Mouse (Mus musculus) midbrain, embryonic 15.5 days (tissue): ENCODE results near the gene Ceacam19. TPM values are rescaled to one million over a fixed set of nuclear protein-coding genes. Genes with fewer than 3 reads are reported as not detected.

Source experiments
- ATAC-seq: fragments of 200-750 bp; cut with Nextera tagmentation; replicated peaks from 2 replicates; pipeline ENCODE4 v1.8.0; 2017; ENCODE audit warnings: moderate TSS enrichment
- H3K27ac ChIP-seq: fragments of 300-500 bp; sonication (generic); 2 replicates; pipeline ENCODE4 v1.5.1; 2015; ENCODE audit warnings: mild to moderate bottlenecking, inconsistent platforms
- H3K27me3 ChIP-seq: fragments of 300-500 bp; sonication (generic); replicated peaks from 2 replicates; pipeline ENCODE4 v1.6.1; 2015; ENCODE audit warnings: inconsistent platforms
- H3K36me3 ChIP-seq: fragments of 300-500 bp; sonication (generic); replicated peaks from 2 replicates; pipeline ENCODE4 v1.6.1; 2015; ENCODE audit warnings: inconsistent platforms
- H3K4me1 ChIP-seq: fragments of 300-500 bp; sonication (generic); 2 replicates; pipeline ENCODE4 v1.6.1; 2015; ENCODE audit warnings: inconsistent platforms
- H3K4me2 ChIP-seq: fragments of 300-500 bp; sonication (generic); 2 replicates; pipeline ENCODE4 v1.6.1; 2015; ENCODE audit warnings: inconsistent platforms, mild to moderate bottlenecking, moderate library complexity
- H3K4me3 ChIP-seq: fragments of 300-500 bp; sonication (generic); 2 replicates; pipeline ENCODE4 v1.5.1; 2015; ENCODE audit warnings: mild to moderate bottlenecking, inconsistent platforms
- H3K9ac ChIP-seq: fragments of 300-500 bp; sonication (generic); 2 replicates; pipeline ENCODE4 v1.6.1; 2015; ENCODE audit warnings: mild to moderate bottlenecking, inconsistent platforms
- H3K9me3 ChIP-seq: fragments of 300-500 bp; sonication (generic); 2 replicates; pipeline ENCODE4 v1.6.1; 2016; ENCODE audit warnings: inconsistent platforms
- WGBS: fragments of 180-500 bp; shearing (Covaris S2); methylation state at CpG from one replicate; pipeline ENCODE4 v1.1.7; 2015; ENCODE audit warnings: mixed read lengths; 5-methylcytosine and 5-hydroxymethylcytosine counted together
- polyA plus RNA-seq: library from polyadenylated mRNA; unstranded; fragments of >200 nt; fragmentation: Nextera tagmentation; extraction: Ambion mirVana; gene quantifications from 2 replicates; pipeline ENCODE4 v1.2.1, GENCODE M21; 2015

Gene Ceacam19
- polyA plus RNA-seq, 1 experiment from 2014 or later, result not detected

- Histone ChIP-seq H3K9me3 (no peaks in the 10 kb centered on the region), H3K4me3 (no peak overlapping the region), H3K9ac (no peak overlapping the region), H3K36me3 (no peaks in the 10 kb centered on the region), H3K27me3 (no peaks in the 10 kb centered on the region), H3K4me2 (no peak overlapping the region), H3K4me1 (no peaks in the 10 kb centered on the region), H3K27ac (no peak overlapping the region)
- WGBS, result 47% methylated on average over 5 of the region's 5 CpGs
- ATAC-seq, result no peak
Measured at GRCm38 (mm10) chr7:19871943-19872601, 15.7 kb downstream of the Ceacam19 start.

- Histone ChIP-seq H3K4me1 (no peaks in the 10 kb centered on the region), H3K9ac (no peak overlapping the region), H3K4me3 (no peak overlapping the region), H3K36me3 (no peaks in the 10 kb centered on the region), H3K27me3 (no peaks in the 10 kb centered on the region), H3K27ac (no peak overlapping the region), H3K9me3 (no peaks in the 10 kb centered on the region), H3K4me2 (no peak overlapping the region)
- 72% methylated on average over 10 of the region's 10 CpGs for WGBS
- no peak for ATAC-seq
Measured at GRCm38 (mm10) chr7:19871137-19871621, 16.6 kb downstream of the Ceacam19 start.

- H3K9ac ChIP-seq, result no peak overlapping the region
- no peaks in the 10 kb centered on the region for H3K9me3 ChIP-seq
- no peak overlapping the region for H3K4me3 ChIP-seq
- no peak overlapping the region for H3K4me2 ChIP-seq
- H3K36me3 ChIP-seq, result no peaks in the 10 kb centered on the region
- whole genome bisulfite sequencing, result 90% methylated on average over 16 of the region's 16 CpGs
- ATAC-seq, result no peak
- H3K27me3 ChIP-seq, result no peaks in the 10 kb centered on the region
- no peak overlapping the region for H3K27ac ChIP-seq
- H3K4me1 ChIP-seq, result no peaks in the 10 kb centered on the region
Measured at GRCm38 (mm10) chr7:19867751-19868399, 19.9 kb downstream of the Ceacam19 start.

GRCm38 (mm10) chr7:19866490-19866889, 21.3 kb downstream of the Ceacam19 start:
- 91% methylated on average over 6 of the region's 6 CpGs for WGBS
- Histone ChIP-seq H3K27me3 (no peaks in the 10 kb centered on the region), H3K4me2 (no peak overlapping the region), H3K36me3 (no peaks in the 10 kb centered on the region), H3K9ac (no peak overlapping the region), H3K4me3 (no peak overlapping the region), H3K9me3 (no peaks in the 10 kb centered on the region), H3K27ac (no peak overlapping the region), H3K4me1 (no peaks in the 10 kb centered on the region)
- ATAC-seq, result no peak

GRCm38 (mm10) chr7:19865246-19866036, 22.3 kb downstream of the Ceacam19 start:
- Histone ChIP-seq H3K27ac (no peak overlapping the region), H3K4me1 (no peaks in the 10 kb centered on the region), H3K4me2 (no peak overlapping the region), H3K9ac (no peak overlapping the region), H3K4me3 (no peak overlapping the region), H3K9me3 (no peaks in the 10 kb centered on the region), H3K27me3 (no peaks in the 10 kb centered on the region), H3K36me3 (no peaks in the 10 kb centered on the region)
- WGBS, result 81% methylated on average over 8 of the region's 8 CpGs
- no peak for ATAC-seq

GRCm38 (mm10) chr7:19864241-19864640, 23.5 kb downstream of the Ceacam19 start:
- Histone ChIP-seq H3K4me3 (no peak overlapping the region), H3K9ac (no peak overlapping the region), H3K9me3 (no peaks in the 10 kb centered on the region), H3K27ac (no peak overlapping the region), H3K27me3 (no peaks in the 10 kb centered on the region), H3K4me1 (no peaks in the 10 kb centered on the region), H3K4me2 (no peak overlapping the region), H3K36me3 (no peaks in the 10 kb centered on the region)
- 36% methylated on average over 2 of the region's 2 CpGs for WGBS
- no peak; the same call in 1 of the 2 replicates for ATAC-seq

GRCm38 (mm10) chr7:19861199-19861598, 26.6 kb downstream of the Ceacam19 start, which contains the start of gene Ceacam16:
Gene Ceacam16 (minus strand): TSS chr7:19861299.
- Histone ChIP-seq H3K9ac (no peak within 1 kb of the TSS), H3K4me2 (no peak within 1 kb of the TSS), H3K4me3 (no peak within 1 kb of the TSS), H3K27ac (no peak within 1 kb of the TSS), H3K4me1 (no peaks in the 10 kb centered on the region), H3K27me3 (no peaks in the 10 kb centered on the region), H3K36me3 (no peaks in the 10 kb centered on the region), H3K9me3 (no peaks in the 10 kb centered on the region)
- no peak for ATAC-seq
- WGBS, result 83% methylated on average over 9 of the region's 9 CpGs

DNA sequence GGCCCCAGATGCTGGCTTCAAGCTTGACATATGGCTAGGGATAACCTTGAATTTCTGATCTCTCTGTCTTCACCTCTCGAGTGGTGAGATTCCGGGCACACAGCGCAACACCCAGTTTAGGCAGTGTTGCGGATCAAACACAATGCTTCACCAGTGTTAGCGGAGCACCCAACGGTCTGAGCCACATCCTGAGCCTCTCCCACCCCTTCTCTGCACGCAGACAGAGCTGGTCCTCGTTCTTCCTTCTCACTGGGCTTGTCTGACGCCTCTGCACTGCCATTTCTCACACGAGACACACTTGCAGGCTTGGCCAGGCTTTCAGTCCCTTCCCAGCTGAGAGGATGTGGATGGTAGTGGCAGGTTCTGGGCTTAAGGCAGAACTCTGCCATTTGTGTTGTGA, 28.0 kb downstream of the Ceacam19 start:
- Histone ChIP-seq H3K4me1 (no peaks in the 10 kb centered on the region), H3K4me3 (no peak overlapping the region), H3K36me3 (no peaks in the 10 kb centered on the region), H3K27me3 (no peaks in the 10 kb centered on the region), H3K4me2 (no peak overlapping the region), H3K9me3 (no peaks in the 10 kb centered on the region), H3K27ac (no peak overlapping the region), H3K9ac (no peak overlapping the region)
- no peak for ATAC-seq
- 75% methylated on average over 10 of the region's 10 CpGs for WGBS

- Histone ChIP-seq H3K4me2 (no peak overlapping the region), H3K9me3 (no peaks in the 10 kb centered on the region), H3K4me3 (no peak overlapping the region), H3K36me3 (no peaks in the 10 kb centered on the region), H3K27me3 (no peaks in the 10 kb centered on the region), H3K27ac (no peak overlapping the region), H3K9ac (no peak overlapping the region), H3K4me1 (no peaks in the 10 kb centered on the region)
- ATAC-seq, result no peak
- 86% methylated on average over 6 of the region's 6 CpGs for WGBS
Measured at GRCm38 (mm10) chr7:19856283-19856682, 31.5 kb downstream of the Ceacam19 start.

DNA sequence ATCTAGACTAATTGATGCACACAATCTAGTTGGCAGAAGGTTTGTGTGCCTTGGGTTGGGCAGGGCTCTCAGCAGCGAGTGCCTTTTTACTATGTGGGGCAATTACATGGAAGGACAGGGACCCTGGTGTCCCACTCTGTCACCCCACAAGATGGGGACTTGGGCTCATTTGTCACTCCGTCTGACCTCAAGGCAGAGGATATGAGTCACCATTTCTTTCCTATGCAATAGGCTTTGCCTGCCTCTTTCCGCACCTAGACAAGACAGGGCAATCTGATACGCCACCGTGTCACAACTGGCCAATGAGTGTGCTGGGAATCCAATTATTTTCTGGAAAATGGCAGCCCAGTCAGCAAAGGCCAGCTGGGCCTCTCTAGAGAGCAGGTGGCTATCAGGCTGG, 32.1 kb downstream of the Ceacam19 start:
- Histone ChIP-seq H3K9me3 (no peaks in the 10 kb centered on the region), H3K9ac (no peak overlapping the region), H3K4me2 (no peak overlapping the region), H3K36me3 (no peaks in the 10 kb centered on the region), H3K4me3 (no peak overlapping the region), H3K27me3 (peaks cover 5% of the 10 kb centered on the region), H3K4me1 (no peaks in the 10 kb centered on the region), H3K27ac (no peak overlapping the region)
- no peak for ATAC-seq
- 88% methylated on average over 5 of the region's 5 CpGs for WGBS

DNA sequence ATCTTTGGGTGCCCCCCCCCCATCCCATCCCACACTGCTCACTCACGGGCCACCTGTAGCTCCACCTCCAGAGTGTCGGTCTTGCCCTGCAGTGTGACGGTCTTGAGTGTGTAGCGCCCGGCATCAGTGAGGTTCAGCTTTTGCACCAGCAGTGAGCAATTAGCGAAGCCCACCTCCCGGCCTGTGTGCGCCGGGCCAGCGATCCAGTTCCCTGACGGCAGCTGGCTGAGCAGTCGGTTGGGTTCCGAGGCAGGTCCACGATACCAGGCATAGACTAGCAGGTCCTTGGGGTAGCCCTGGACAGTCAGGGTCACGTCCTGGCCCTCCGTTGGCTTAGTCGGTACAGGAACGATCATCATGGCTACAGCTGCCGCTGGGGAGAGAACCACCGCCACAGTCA, 34.2 kb downstream of the Ceacam19 start:
- no peak overlapping the region for H3K4me3 ChIP-seq
- no peak for ATAC-seq

GRCm38 (mm10) chr7:19851858-19852570, 35.8 kb downstream of the Ceacam19 start, which contains the start of gene Gm19345:
Gene Gm19345 (plus strand): TSS chr7:19852003.
- peak; percentile 91 for ATAC-seq
- peak within 1 kb of the TSS; percentile 42 for H3K9ac ChIP-seq
- peak within 1 kb of the TSS; percentile 58 for H3K27ac ChIP-seq
- H3K27me3 ChIP-seq, result peaks cover 7% of the 10 kb centered on the region
- H3K4me2 ChIP-seq, result peak within 1 kb of the TSS; percentile 49
- no peaks in the 10 kb centered on the region for H3K9me3 ChIP-seq
- H3K36me3 ChIP-seq, result no peaks in the 10 kb centered on the region
- WGBS, result 4% methylated on average over 31 of the region's 33 CpGs
- peak within 1 kb of the TSS; percentile 40 for H3K4me3 ChIP-seq
- H3K4me1 ChIP-seq, result no peaks in the 10 kb centered on the region

More for the DNA sequence above, 34.2 kb downstream of the Ceacam19 start:
- no peaks in the 10 kb centered on the region for H3K36me3 ChIP-seq
- H3K4me1 ChIP-seq, result no peaks in the 10 kb centered on the region
- no peak overlapping the region for H3K4me2 ChIP-seq
- peaks cover 7% of the 10 kb centered on the region for H3K27me3 ChIP-seq
- H3K9ac ChIP-seq, result no peak overlapping the region
- WGBS, result 91% methylated on average over 20 of the region's 20 CpGs
- no peaks in the 10 kb centered on the region for H3K9me3 ChIP-seq
- no peak overlapping the region for H3K27ac ChIP-seq
